Mouse (Mus musculus) heart, postnatal 0 days (tissue): ENCODE measurements at regions not wholly inside any gene's neighbourhood (a gene's known extent, or its start where the extent isn't known, plus 50 kb on each side); places are given as distances from the start of the nearest gene placed in this dataset.

Experiments
- CTCF ChIP-seq: IDR thresholded peaks from 2 replicates; pipeline ENCODE4 v1.5.1; 2016; ENCODE audit warnings: antibody characterized with exemption, control low read depth, low read depth
- EP300 ChIP-seq: IDR thresholded peaks from 2 replicates; pipeline ENCODE4 v1.6.1; 2016; ENCODE audit warnings: antibody characterized with exemption, low read depth

GRCm38 (mm10) chr9:46889933-46890662, 108.4 kb upstream of the Gm4791 start:
- TF ChIP-seq EP300: no peak
- TF ChIP-seq CTCF: no peak
